Mouse (Mus musculus) heart, embryonic 11.5 days (tissue): ENCODE results near the gene Emx2. TPM values are rescaled to one million over a fixed set of nuclear protein-coding genes. Genes with fewer than 3 reads are reported as not detected.

Source experiments
- polyA plus RNA-seq: library from polyadenylated mRNA; unstranded; fragments of >200 nt; fragmentation: Nextera tagmentation; extraction: Ambion mirVana; gene quantifications from 2 replicates; pipeline ENCODE4 v1.2.1, GENCODE M21; 2014

Gene Emx2
- polyA plus RNA-seq, 1 experiment from 2014 or later = 0.19 TPM

Other genes with a start within 250 kb of the Emx2 start
- gene Kcnk18, start 239.2 kb upstream of the Emx2 start, polyA plus RNA-seq = not detected in 2 replicates
- 9.2 and 10.3 TPM in 2 replicates for gene Slc18a2, start 197.5 kb upstream of the Emx2 start, polyA plus RNA-seq
- gene Rps12-ps3, start 136.1 kb upstream of the Emx2 start, polyA plus RNA-seq = 24.2 and 35.1 TPM in 2 replicates
- gene Pdzd8, start 112.6 kb upstream of the Emx2 start, polyA plus RNA-seq = 10.5 and 12.1 TPM in 2 replicates